Mouse (Mus musculus) hindbrain, embryonic 11.5 days (tissue): ENCODE results near the gene Phgdh. TPM values are rescaled to one million over a fixed set of nuclear protein-coding genes. Genes with fewer than 3 reads are reported as not detected.

Experiments
- ATAC-seq: fragments of 200-750 bp; cut with Nextera tagmentation; 2 replicates; pipeline ENCODE4 v1.8.0; 2017; ENCODE audit warnings: mild to moderate bottlenecking, moderate TSS enrichment, moderate library complexity; ENCODE audit not compliant: low FRiP score
- DNase-seq: peaks from one replicate; pipeline ENCODE4 v3.0.0-alpha.2; 2015; ENCODE audit warnings: low spot score
- H3K27ac ChIP-seq: fragments of 300-500 bp; sonication (generic); 2 replicates; pipeline ENCODE4 v1.5.1; 2014; ENCODE audit warnings: mild to moderate bottlenecking, low read depth, low read length
- H3K27me3 ChIP-seq: fragments of 300-500 bp; sonication (generic); 2 replicates; pipeline ENCODE4 v1.6.1; 2014; ENCODE audit warnings: mild to moderate bottlenecking, low read length, moderate library complexity, mixed read lengths; ENCODE audit not compliant: control insufficient read depth, insufficient read depth
- H3K36me3 ChIP-seq: fragments of 300-500 bp; sonication (generic); 2 replicates; pipeline ENCODE4 v1.6.1; 2014; ENCODE audit warnings: mild to moderate bottlenecking, low read length, moderate library complexity, mixed read lengths; ENCODE audit not compliant: control insufficient read depth, insufficient read depth
- H3K4me1 ChIP-seq: fragments of 300-500 bp; sonication (generic); replicated peaks from 2 replicates; pipeline ENCODE4 v1.6.1; 2014; ENCODE audit warnings: low read length, mixed read lengths; ENCODE audit not compliant: control insufficient read depth, insufficient read depth
- H3K4me2 ChIP-seq: fragments of 300-500 bp; sonication (generic); replicated peaks from 2 replicates; pipeline ENCODE4 v1.6.1; 2014; ENCODE audit warnings: mild to moderate bottlenecking, low read depth, low read length
- H3K4me3 ChIP-seq: fragments of 300-500 bp; sonication (generic); 2 replicates; pipeline ENCODE4 v1.5.1; 2014; ENCODE audit warnings: low read depth, low read length
- H3K9ac ChIP-seq: fragments of 300-500 bp; sonication (generic); 2 replicates; pipeline ENCODE4 v1.6.1; 2014; ENCODE audit warnings: low read depth, low read length
- H3K9me3 ChIP-seq: fragments of 300-500 bp; sonication (generic); 2 replicates; pipeline ENCODE4 v1.6.1; 2016; ENCODE audit warnings: low read length; ENCODE audit not compliant: control insufficient read depth
- WGBS: fragments of 180-500 bp; shearing (Covaris S2); extraction: QIAGEN DNeasy Blood & Tissue Kit; methylation state at CpG from one replicate; pipeline ENCODE4 v1.1.7; 2014; 5-methylcytosine and 5-hydroxymethylcytosine counted together
- polyA plus RNA-seq: library from polyadenylated mRNA; unstranded; fragments of >200 nt; fragmentation: Nextera tagmentation; extraction: Ambion mirVana; gene quantifications from 2 replicates; pipeline ENCODE4 v1.2.1, GENCODE M21; 2014

Phgdh gene
- polyA plus RNA-seq, 1 experiment from 2014 or later: 319 TPM

GRCm38 (mm10) chr3:98317143-98317542 lies 22.6 kb downstream of the Phgdh start:
- Histone ChIP-seq H3K27ac (no peak overlapping the region), H3K9me3 (no peaks in the 10 kb centered on the region), H3K36me3 (no peaks in the 10 kb centered on the region; the same call in 1 of the 2 replicates), H3K4me2 (no peak overlapping the region), H3K4me1 (peaks cover 7% of the 10 kb centered on the region), H3K27me3 (no peaks in the 10 kb centered on the region), H3K4me3 (no peak overlapping the region), H3K9ac (no peak overlapping the region)
- 86% methylated on average over 3 of the region's 3 CpGs for WGBS
- ATAC-seq (no peak), DNase-seq (no peak)

DNA sequence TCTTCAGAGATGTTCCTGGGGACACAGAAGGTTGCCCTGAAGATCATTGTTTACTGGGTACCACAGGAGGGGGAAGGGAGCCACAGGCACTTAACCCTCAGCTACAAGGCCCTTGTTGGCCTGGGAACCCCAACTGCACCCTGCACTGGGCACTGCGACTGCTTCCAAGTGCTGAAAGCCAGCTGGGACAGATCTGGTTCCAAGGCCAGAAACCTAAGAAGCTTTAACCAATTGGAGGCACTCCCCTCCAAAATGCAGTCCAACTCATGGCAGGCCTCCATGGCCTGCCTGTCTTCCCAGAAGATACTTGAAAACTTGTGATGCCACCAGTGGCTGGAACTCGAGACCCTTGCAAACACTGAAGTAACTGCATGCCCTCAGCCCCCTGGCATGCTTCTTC lies 24.6 kb downstream of the Phgdh start:
- no peak overlapping the region for H3K9ac ChIP-seq
- no peaks in the 10 kb centered on the region; the same call in 1 of the 2 replicates for H3K36me3 ChIP-seq
- DNase-seq (no peak), ATAC-seq (no peak)
- H3K4me2 ChIP-seq: no peak overlapping the region
- no peak overlapping the region for H3K4me3 ChIP-seq
- no peaks in the 10 kb centered on the region for H3K27me3 ChIP-seq
- H3K27ac ChIP-seq: no peak overlapping the region
- peaks cover 7% of the 10 kb centered on the region for H3K4me1 ChIP-seq
- no peaks in the 10 kb centered on the region for H3K9me3 ChIP-seq
- 94% methylated on average over 2 of the region's 2 CpGs for WGBS

DNA sequence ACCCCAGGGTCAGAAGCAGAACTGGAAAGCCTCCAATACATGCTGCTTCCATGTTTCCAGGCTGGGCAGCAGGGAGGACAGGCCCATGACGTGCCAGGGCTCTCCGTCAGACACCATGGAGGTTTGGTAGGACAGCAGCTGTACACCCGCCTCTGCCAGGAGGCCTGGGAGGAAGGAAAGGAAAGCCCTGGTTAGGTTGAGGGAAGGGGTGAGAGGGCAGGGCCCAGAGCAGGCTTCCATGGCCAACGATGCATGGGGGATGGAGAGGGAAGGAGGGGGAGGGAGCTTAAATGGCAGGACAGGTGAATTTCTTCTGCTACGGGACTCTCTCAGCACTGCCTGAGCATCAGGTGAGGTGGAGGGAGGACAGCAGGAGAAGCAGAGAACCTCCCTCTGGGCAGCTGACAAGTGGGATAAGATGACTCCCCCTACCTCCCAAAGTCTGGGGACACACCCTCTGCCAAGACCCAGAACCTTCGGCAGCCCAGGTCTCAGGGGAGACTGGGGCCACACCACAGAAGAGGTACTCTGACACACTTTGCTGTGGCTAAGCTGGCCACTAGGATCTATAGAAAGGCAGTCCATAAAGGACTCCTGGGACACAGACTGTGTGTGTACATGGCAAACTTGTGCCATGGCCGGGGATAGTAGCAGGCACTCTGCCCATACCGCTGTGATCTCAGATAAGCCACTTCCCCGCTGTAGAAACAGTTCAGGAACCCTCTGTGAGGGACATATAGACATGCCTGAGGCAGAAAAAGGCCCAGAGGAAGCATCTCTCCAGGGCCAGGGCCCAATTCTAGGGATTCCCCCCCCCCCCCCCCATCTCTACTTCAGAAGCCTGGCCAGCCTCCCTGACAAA lies 26.3 kb downstream of the Phgdh start:
- H3K4me3 ChIP-seq: no peak overlapping the region
- no peak for DNase-seq
- H3K4me2 ChIP-seq: no peak overlapping the region
- no peaks in the 10 kb centered on the region; the same call in 1 of the 2 replicates for H3K36me3 ChIP-seq
- H3K4me1 ChIP-seq: no peaks in the 10 kb centered on the region; the same call in 1 of the 2 replicates
- H3K27ac ChIP-seq: no peak overlapping the region
- H3K9me3 ChIP-seq: no peaks in the 10 kb centered on the region
- no peaks in the 10 kb centered on the region for H3K27me3 ChIP-seq
- ATAC-seq: peak; percentile 20; the same call in 1 of the 2 replicates
- WGBS: 77% methylated on average over 9 of the region's 9 CpGs
- H3K9ac ChIP-seq: no peak overlapping the region

- peak; percentile 85 for DNase-seq
- Histone ChIP-seq H3K27ac (no peak overlapping the region), H3K9me3 (no peaks in the 10 kb centered on the region), H3K4me3 (no peak overlapping the region), H3K27me3 (no peaks in the 10 kb centered on the region), H3K36me3 (no peaks in the 10 kb centered on the region; the same call in 1 of the 2 replicates), H3K4me2 (no peak overlapping the region), H3K9ac (no peak overlapping the region), H3K4me1 (no peaks in the 10 kb centered on the region)
- ATAC-seq: peak; percentile 69
- 41% methylated on average over 7 of the region's 7 CpGs for WGBS
Observed at GRCm38 (mm10) chr3:98312867-98313266, 26.9 kb downstream of the Phgdh start.

- H3K9me3 ChIP-seq: no peaks in the 10 kb centered on the region
- 75% methylated on average over 1 of the region's 1 CpGs for WGBS
- no peak overlapping the region for H3K9ac ChIP-seq
- ATAC-seq (no peak), DNase-seq (no peak)
- no peak overlapping the region for H3K4me3 ChIP-seq
- H3K36me3 ChIP-seq: no peaks in the 10 kb centered on the region; the same call in 1 of the 2 replicates
- no peak overlapping the region for H3K4me2 ChIP-seq
- H3K27ac ChIP-seq: no peak overlapping the region
- no peaks in the 10 kb centered on the region for H3K27me3 ChIP-seq
- H3K4me1 ChIP-seq: no peaks in the 10 kb centered on the region
Observed at GRCm38 (mm10) chr3:98310456-98310855, 29.3 kb downstream of the Phgdh start.

DNA sequence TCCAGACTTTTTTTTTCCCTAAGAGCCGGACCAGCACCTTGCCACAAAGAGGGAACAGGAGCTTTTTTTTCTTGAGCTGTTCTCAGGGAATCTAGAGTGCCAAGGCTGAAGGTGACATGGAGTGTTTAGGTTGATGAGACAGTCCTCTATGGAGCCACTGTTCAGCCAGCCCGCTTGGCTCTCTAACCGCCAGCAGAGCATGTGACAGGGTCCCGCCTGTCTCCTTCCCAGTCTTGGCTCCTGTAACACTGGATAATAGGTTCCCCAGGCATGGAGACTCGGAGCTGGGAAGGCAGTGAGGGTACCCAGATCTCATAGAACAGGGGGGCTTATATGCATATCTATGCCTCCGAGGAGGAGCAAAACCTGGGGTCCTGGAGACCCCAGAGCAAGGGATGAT lies 31.2 kb downstream of the Phgdh start:
- H3K4me1 ChIP-seq: no peaks in the 10 kb centered on the region

GRCm38 (mm10) chr3:98301761-98302160 lies 38.0 kb downstream of the Phgdh start:
- Histone ChIP-seq H3K4me3 (no peak overlapping the region), H3K27me3 (no peaks in the 10 kb centered on the region), H3K27ac (no peak overlapping the region), H3K9ac (no peak overlapping the region), H3K4me1 (no peaks in the 10 kb centered on the region), H3K9me3 (no peaks in the 10 kb centered on the region), H3K36me3 (no peaks in the 10 kb centered on the region), H3K4me2 (no peak overlapping the region)
- WGBS: 89% methylated on average over 3 of the region's 3 CpGs
- DNase-seq: no peak
- no peak for ATAC-seq

More for the DNA sequence above, 31.2 kb downstream of the Phgdh start:
- WGBS: 85% methylated on average over 6 of the region's 6 CpGs
- H3K27me3 ChIP-seq: no peaks in the 10 kb centered on the region
- DNase-seq (no peak), ATAC-seq (no peak)
- H3K4me3 ChIP-seq: no peak overlapping the region
- no peak overlapping the region for H3K4me2 ChIP-seq
- no peak overlapping the region for H3K27ac ChIP-seq
- H3K36me3 ChIP-seq: no peaks in the 10 kb centered on the region
- no peak overlapping the region for H3K9ac ChIP-seq
- no peaks in the 10 kb centered on the region for H3K9me3 ChIP-seq

- 92% methylated on average over 4 of the region's 4 CpGs for WGBS
- H3K27ac ChIP-seq: no peak overlapping the region
- no peak for ATAC-seq
- H3K4me3 ChIP-seq: no peak overlapping the region
- no peaks in the 10 kb centered on the region for H3K27me3 ChIP-seq
- no peak overlapping the region for H3K9ac ChIP-seq
- no peaks in the 10 kb centered on the region for H3K9me3 ChIP-seq
- no peak for DNase-seq
- H3K4me1 ChIP-seq: no peaks in the 10 kb centered on the region
- H3K36me3 ChIP-seq: no peaks in the 10 kb centered on the region
- no peak overlapping the region for H3K4me2 ChIP-seq
Observed at GRCm38 (mm10) chr3:98300266-98300665, 39.5 kb downstream of the Phgdh start.
